Mouse (Mus musculus): ENCODE data around the gene Fcer1g. TPM values are rescaled to one million over a fixed set of nuclear protein-coding genes. Genes with fewer than 3 reads are reported as not detected.

Gene Fcer1g
- 10 to 100 TPM; 13.7 to 14.7 TPM for total RNA-seq (2021)
- long read RNA-seq, experiment 1, transcript Fcer1g-201 (5 exons, 674 nt): major isoform, 13 of 15 reads
- long read RNA-seq, experiment 1, partial matches to known transcripts: 1 of 15 reads
- long read RNA-seq, experiment 1, other reads (novel, unspliced or antisense): 1 of 15 reads
- long read RNA-seq, experiment 2, transcript Fcer1g-201 (5 exons, 674 nt): major isoform, 8 of 12 reads
- long read RNA-seq, experiment 2, partial matches to known transcripts: 4 of 12 reads
- long read RNA-seq, experiment 2, other reads (novel, unspliced or antisense): 0 of 12 reads

DNA sequence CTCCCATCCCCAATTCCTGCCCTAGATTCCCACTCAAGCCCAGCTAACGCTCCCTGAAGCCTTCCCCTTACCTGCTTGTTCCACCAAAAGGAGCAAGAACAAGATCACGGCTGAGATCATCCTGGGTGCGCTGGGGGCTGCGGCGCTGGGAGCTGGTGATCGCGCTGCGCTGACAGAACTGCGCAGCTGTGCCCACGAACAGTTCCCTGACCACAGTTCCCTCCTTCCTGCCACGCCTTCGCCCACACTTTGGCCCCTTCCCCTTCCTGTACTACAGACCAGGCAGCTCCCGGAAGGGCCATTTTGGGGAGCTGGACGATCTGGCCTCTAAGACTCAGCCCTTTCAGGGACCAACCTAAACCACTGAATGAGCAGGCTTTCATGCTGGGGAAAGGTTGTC, at the start of gene Fcer1g:
Fcer1g (minus strand) TSS at position 240 of the 400 bp plus-strand sequence.
- DNase-seq (ENCODE audit: low spot score in 2 of 2): no peak

DNA sequence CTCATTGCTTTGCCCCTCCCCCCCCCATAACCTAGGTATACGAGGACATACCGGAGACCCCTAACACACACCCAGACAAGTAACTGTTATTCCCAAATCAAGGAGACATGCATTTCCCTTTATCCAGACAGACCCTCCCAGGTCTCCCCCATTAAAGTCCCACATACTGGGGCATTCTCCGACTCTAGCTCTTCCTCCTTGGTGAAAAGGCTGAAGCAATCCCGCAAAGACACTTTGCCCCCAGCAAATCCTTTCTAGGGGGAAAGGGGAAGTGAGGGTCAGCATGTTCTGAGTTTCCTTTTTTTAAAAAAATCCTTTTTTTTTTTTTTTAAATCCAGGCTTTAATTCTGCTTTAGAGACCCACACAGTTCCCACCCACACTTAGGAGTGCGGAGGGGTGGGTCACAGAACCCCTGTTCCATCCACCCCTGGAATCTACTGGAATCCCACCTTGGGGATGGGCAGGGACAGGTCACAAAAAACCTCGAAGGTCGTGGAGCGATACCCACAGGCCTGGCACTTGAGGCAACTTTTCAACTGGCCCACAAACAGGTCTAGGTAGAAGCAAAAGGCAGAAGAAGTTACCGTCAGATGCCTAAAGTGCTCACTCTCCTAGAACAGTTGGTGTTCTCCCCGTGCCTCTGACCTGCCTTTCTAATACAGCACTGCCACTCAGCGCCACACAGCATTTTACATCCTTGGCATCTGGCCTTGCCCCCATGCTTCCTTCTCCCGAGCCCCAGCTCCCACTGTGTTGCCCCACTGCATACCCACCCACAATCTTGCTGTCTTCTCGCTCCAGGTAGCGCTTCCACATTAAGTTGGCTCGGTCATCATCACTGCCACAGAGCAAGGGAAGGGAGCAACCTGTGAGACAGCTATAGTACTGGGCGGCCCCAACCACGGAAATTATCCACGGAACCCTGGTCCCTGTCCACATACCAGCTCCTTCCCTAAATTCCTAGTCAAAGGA, 49.3 kb upstream of the Fcer1g start:
- DNase-seq (ENCODE audit: low spot score in 2 of 2): peak in 1 of 2 experiments; percentile 1

DNA sequence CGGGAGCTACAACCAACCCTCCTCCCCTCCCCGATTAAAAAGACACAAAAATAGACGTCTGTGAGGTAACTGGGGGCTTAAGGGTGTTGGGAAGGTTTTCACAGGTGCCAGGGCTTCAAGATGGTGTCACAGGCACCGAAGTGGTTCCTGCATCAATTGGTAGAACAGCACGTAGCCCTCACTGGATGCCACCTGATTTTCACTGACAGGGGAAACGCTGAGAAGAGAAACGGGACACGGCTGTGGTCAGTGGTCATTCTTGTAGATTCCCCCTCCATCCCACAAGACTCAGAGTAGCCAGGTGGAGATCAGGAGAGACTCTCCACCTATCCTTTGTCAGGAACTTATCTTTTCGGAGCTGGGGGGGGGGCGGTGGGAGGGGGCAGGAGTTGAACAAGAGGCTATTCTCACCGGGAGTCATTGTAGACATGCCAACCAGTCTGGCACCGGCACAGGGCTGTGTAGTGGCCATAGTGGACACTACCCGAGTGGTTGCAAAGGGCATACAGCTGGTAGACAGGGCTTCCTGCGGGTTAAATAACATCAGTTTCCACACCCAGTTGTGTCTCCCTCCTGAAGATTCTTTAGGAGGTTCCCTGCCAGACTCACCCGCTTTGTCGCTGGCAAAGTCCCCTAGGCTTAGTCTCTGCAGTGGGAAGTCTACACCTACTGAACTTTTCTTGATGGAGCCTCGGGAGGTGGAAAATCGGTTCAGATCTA, 48.1 kb upstream of the Fcer1g start:
- peak in 1 of 2 experiments; percentile 1 for DNase-seq (ENCODE audit: low spot score in 2 of 2)

DNA sequence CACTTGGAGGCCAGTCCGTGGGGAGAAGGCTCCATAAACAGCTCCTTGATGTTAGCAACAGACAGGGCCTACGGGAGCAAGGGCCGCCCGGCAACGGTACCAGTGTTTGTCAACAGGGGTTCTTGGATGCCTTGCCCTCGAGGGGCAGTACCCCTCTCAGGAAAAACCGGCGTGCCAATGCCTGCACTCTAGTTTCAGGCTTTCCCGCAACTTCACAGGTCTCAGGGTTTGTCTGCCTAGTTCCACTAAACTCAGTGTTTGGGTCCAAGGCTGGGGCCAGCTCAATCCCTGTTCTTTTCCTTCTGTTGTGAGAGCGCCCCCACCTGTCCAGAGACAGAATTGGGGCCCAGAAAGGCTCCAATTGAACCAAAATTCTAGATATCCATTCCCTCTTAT, 47.4 kb upstream of the Fcer1g start:
- DNase-seq (ENCODE audit: low spot score in 2 of 2): peak; percentile 77 to 81

DNA sequence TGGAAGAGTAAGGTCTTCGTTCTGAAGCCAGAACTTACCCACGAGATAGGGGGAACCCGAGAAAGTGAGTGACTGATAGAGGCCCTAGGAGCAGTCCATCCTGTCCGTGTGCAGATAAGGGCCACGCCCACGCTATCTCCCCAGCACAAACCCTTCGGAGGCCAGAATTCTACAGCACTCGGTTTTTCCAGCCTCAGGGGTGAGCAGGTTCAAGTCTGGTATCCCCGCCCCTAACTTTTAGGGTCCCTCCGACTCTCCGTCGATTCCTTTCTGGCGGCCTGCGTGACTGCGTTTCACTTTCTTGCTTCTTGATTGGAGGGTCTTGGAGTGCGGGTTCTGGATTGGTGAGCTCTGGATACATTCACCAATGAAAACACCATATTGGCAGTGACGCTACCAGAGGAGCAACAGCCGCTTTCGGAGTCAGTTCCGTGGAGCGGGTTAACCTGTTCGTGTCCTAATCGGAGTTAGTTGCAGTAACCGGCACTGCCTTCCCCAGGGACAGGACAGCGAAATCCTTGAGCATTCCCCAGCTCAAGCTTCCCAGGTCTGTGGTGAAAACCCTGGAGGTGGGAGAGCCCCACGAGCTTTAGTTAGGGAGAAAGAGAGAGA, 46.9 kb upstream of the Fcer1g start, which contains the start of gene Ppox:
Ppox (minus strand) TSS at position 271 of the 612 bp plus-strand sequence.
- peak; percentile 88 to 92 for DNase-seq (ENCODE audit: low spot score in 2 of 2)

DNA sequence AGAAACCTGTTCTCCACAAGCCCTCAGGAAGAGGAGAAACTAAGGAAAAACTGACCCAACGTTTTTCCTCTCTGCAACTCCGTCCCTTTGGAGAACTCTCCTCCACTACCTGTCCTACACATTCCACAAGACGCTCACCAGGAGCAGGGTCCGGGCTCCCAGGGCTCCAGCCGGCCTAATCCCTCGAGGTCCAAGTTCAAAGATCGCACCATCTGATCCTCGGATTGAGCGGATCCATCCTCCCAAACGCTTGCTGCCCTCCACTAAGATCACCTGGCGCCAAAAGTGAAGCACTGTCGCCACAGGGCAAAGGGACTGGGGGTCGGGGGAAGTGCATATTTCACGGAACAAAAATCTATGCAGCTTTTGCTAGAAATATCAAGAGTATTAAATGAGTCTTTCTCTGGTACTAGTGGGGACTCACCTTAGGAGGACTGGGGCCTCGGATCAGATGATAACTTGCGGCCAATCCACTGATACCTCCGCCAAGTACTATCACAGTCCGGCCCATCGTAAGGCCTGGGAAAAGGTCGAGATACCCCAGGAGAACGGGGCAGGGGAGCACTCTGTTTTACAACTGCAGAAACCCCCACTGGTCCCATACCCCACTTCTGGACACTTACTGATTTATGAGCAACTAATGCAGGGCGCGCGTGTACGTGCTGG, 46.2 kb upstream of the Fcer1g start:
- DNase-seq (ENCODE audit: low spot score in 2 of 2): peak; percentile 1 to 8

DNA sequence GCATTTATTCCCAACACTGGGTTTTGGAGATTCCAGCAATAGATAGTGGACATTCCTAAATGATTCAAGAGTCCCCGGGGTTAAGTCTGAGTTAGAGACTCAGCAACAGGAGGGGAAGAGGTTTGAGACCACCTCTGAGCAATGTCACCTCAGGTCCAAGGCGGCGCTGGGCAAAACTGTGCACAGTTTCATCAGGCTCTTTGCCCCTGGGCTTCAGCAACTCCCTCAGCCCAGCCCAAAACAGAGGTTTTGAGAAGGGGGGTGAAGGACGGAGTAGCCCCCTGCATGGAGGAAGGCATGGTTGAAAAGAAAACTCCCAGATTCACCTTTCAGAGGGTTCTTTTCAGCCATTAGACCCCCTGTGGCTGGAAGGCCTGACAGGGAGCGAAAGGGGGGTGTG, 45.6 kb upstream of the Fcer1g start:
- DNase-seq (ENCODE audit: low spot score in 2 of 2): no peak

DNA sequence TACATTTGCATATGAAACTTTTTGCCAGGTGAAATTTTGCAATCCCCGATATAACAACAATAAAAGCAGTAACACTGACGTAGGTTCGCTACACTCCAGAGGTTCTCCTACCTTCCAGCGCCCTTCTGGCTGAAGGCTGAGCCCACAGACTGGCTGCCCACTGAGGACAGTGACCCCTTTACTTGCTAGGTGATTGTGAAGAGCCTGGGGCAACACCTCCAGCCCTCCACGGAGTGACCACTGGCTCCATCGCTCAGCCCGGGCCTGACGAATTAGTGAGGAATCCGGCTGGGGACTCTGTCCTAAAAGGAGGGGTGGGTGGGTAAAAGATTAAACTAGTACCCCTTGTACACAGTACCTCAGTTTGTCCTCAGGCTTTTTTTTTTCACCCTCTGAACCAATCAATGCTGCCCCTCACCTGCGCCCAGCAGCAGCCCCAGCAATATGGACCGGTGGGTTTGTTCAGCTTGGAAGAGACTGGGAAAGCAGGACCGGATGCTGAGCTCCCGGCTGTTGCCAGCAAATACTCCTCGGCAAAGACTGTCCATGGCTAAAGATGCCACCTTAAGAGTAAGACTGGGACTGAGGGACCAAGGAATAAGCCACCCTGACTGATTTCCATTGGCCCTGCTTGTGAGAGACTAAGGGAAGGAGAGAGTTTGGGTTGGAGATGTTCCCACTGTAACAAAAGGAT, 45.0 kb upstream of the Fcer1g start:
- peak in 1 of 2 experiments; percentile 0 for DNase-seq (ENCODE audit: low spot score in 2 of 2)

DNA sequence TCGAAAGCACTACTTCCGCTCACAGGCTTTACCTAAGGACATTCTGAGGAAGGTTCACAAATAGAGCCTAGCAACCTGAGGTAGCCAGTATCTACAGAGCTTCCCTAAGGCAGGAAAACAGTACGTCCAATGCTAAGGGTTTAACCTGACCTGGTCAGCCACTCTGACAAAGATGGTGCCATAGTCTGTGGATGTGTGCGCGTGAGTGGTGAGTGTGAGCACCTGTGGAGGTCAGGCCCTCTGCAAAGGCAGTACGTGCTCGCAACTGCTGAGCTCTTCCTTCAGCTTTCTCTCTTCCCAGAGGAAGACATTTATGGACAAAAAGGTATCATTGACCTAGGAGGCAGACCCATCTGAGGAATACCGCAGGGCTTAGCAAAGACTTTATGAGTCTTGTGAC, 44.3 kb upstream of the Fcer1g start:
- DNase-seq (ENCODE audit: low spot score in 2 of 2): no peak

DNA sequence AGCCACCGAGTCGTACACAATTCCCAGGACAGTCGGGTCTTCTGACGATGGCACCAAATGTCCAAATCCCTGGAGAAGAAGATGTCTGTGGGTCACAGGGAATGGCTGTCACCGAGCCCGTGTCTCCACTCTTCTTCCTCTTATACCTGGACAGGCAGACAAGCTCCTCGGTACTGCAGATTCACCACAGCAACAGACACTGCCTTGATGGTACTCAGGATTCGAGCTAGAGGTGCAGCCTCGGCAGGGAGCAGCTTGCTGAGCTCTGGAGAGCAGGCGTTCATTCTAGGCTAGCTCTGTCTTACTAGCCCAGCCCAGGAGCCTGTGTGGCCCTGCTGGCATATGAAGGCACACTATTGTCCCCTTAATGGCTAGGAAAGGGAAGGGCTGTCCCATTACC, 43.6 kb upstream of the Fcer1g start:
- no peak for DNase-seq (ENCODE audit: low spot score in 2 of 2)

DNA sequence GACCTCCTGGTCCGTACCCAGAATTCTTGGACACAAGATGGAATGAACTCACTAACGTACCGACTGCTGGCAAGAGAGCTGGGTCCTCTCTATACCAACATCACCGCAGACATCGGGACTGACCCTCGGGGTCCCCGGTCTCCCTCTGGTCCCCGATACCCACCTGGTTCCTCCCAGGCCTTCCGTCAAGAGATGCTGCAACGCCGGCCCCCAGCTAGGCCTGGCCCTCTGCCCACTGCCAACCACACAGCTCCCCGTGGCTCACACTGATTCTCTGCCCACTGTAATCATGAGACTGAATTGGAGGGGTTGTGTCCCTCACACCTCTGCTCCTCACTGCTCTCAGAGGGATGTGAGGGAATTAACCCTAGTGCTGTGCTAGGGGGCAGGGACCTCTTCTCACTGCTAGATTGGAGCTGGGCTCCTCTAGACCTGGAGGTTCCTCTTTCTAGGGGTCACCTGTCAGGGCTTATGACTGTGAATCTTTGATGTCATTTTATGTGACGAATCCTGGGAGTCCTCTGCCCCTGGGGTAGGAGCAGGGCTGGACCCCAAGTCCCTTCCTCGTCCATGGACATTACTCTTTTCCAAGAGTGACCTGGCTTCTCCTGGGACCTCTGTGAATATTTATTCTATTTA, 42.1 kb upstream of the Fcer1g start:
- no peak for DNase-seq (ENCODE audit: low spot score in 2 of 2)

DNA sequence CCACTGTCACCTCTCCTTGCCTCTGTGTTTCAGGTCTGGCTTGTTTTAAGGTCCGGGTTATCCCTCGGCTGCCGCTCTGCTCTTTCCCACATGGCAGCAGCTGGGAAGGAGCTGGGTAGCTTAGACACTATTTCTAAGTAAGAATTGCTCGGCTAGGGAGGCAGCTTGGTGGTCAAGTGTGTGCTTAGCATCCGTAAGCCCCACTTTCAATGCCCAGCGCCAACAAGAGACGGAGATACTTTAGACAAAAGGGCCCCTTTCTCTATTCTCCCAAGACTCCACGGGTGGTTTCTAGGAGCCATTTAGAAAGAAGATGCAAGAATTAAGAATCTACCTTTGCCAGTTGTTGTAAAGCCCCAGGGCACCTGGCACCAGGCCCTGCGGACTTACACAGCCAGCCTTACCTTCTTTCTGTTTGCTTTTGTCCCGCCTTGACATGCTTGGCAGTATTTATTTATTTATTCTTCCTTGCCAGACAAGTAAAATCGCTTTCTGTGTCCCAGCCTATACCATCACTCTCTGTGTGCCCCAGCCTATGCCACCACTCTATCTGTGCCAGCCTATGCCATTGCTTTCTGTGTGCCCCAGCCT, 41.1 kb upstream of the Fcer1g start:
- no peak for DNase-seq (ENCODE audit: low spot score in 2 of 2)

DNA sequence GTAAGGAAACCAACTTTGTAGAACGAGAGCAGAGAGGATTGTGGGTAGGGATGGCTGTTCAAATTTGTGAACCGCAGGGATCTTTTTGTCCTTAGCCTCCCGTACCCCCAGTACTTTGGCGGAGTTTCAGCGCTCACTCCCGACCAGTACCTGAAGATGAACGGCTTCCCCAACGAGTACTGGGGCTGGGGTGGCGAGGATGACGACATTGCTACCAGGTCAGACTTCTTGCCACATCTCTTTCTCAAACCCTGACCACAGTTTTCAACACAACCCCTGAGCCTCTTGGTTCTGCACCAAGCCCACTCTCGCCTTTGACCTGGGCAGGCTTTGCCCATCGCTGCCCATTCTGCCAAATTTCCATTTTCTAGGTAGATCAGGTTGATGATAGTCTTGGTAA, 40.0 kb upstream of the Fcer1g start:
- DNase-seq (ENCODE audit: low spot score in 2 of 2): no peak

DNA sequence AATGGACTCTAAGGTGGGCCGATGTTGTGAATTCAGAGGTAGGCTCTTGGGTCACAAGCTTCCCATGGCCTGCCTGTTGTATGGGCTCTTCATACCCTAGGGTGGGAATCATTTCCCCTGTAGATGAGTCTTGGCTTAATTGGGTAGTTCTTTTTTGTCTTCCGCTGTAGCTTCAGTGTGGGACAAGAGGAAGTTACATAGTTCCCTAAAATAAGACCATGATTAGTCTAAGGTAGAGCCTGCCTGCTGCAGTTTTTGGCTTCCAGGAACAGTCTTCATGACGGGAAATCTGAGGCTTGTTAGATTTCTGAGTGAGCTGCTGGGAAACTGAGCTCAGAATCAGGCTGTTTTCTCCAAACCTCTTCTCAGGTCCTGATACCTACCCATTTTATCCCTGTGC, 37.9 kb upstream of the Fcer1g start:
- no peak for DNase-seq (ENCODE audit: low spot score in 2 of 2)

DNA sequence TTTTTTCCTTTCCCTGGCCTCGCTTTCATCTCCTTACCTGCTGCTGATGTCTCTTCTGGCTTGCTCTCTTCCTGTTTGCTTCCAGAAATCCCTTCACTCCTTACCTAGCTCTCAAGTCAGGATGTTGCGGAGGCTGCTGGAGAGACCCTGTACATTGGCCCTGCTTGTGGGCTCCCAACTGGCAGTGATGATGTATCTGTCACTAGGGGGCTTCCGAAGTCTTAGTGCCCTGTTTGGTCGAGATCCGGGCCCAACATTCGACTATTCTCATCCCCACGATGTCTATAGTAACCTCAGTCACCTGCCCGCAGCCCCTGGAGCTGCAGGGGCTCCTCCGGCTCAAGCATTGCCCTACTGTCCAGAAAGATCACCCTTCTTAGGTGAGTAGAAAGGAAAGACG, 37.5 kb upstream of the Fcer1g start:
- no peak for DNase-seq (ENCODE audit: low spot score in 2 of 2)

DNA sequence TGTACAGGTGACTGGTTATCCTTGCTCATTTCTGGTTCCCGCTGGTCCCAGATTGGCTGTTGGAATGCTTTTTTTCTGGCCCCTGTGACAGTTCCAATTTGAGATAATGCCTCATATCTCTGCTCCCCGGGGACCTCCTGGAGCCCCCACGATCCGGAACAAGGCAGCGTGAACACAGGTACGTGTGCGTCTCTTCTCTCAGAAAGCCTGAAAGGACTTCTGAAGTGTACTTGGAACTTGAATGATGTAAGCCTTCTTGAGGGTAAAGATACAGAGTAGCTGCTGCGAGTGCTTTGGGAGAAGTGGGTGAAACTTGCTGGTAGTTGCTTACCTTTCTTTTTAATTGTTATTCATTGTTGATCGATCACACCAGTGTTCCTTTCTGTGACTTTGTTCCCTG, 37.0 kb upstream of the Fcer1g start:
- DNase-seq (ENCODE audit: low spot score in 2 of 2): no peak

DNA sequence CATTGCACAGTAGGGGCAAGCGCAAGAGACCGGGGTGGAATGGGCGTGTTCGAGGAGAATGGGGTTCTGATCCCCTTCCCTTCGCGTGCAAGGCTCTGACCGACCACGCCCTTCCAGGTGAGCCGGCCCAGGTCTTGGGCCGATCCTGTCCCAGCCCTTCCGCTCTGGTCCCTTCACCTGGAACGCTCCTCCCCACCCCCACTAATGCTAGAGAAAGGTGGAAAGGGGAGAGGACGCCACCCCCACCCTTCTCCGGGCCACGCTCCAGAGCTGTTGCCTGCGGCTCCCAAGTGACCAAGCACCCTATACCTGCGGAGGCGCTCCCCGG, 36.4 kb upstream of the Fcer1g start:
- no peak for DNase-seq (ENCODE audit: low spot score in 2 of 2)

DNA sequence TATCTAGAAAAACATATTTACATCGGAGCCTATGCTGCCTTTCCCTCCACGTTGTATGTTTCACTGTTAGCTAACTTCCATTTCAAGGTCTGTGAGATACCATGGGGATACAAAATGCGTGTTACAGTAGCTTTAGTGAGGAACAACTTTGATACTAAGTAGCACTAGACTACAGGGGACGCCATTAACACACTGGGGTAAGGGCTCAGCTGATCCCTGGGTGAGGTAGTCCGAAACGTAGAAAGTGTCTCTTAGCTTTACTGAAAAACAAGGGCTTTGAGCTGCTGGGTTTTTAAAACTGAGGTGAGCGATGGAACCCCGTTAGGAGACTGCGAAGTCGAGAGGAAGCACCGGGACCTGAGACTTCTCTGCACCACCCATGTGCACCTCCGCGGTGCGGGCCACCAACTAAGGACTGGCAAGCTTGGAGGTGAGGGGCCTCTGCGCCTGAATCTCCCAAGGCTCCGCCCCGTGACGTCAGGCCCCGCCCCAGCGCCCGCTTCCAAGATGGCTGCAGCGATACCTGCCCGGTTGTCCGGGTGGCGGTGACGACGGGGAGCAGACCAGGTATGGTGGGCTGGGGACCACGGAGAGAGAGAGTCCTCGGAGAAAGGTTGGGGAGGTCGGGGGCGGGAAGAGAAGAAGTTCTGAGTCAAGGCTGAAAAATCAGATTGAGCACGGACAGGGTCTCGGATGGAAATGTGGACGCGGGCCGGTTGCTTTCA, 35.8 kb upstream of the Fcer1g start, which contains the start of gene B4galt3:
B4galt3 (plus strand) TSS at position 481 of the 725 bp plus-strand sequence.
- DNase-seq (ENCODE audit: low spot score in 2 of 2): peak; percentile 96 to 98
